Mouse (Mus musculus) embryonic fibroblast, embryonic 13.5 days (primary cell): ENCODE results near the gene Kif24.

Experiments
- CTCF ChIP-seq: IDR thresholded peaks from 2 replicates; pipeline ENCODE4 v1.5.1; 2011; ENCODE audit warnings: mild to moderate bottlenecking, control low read depth, low read length, moderate library complexity, borderline replicate concordance; ENCODE audit not compliant: insufficient read depth
- POLR2A ChIP-seq: IDR thresholded peaks from 2 replicates; pipeline ENCODE4 v1.6.1; 2011; ENCODE audit warnings: low read depth, mild to moderate bottlenecking, control low read depth, low read length, moderate library complexity

- TF ChIP-seq POLR2A, result no peak
- no peak for TF ChIP-seq CTCF
Observed at GRCm38 (mm10) chr4:41381213-41381950, 83.3 kb downstream of the Kif24 start.
